Mouse (Mus musculus) intestine, embryonic 15.5 days (tissue): ENCODE measurements around the gene Abhd13. TPM values are rescaled to one million over a fixed set of nuclear protein-coding genes. Genes with fewer than 3 reads are reported as not detected.

ENCODE experiments used
- ATAC-seq: fragments of 200-750 bp; cut with Nextera tagmentation; 2 replicates; pipeline ENCODE4 v1.8.0; 2017; ENCODE audit warnings: moderate TSS enrichment, moderate library complexity
- H3K27ac ChIP-seq: fragments of 300-500 bp; sonication (generic); 2 replicates; pipeline ENCODE4 v1.5.1; 2015; ENCODE audit warnings: mild to moderate bottlenecking, inconsistent platforms
- H3K27me3 ChIP-seq: fragments of 300-500 bp; sonication (generic); replicated peaks from 2 replicates; pipeline ENCODE4 v1.6.1; 2015; ENCODE audit warnings: inconsistent platforms
- H3K36me3 ChIP-seq: fragments of 300-500 bp; sonication (generic); 2 replicates; pipeline ENCODE4 v1.6.1; 2015; ENCODE audit warnings: inconsistent platforms
- H3K4me1 ChIP-seq: fragments of 300-500 bp; sonication (generic); replicated peaks from 2 replicates; pipeline ENCODE4 v1.6.1; 2015; ENCODE audit warnings: inconsistent platforms
- H3K4me2 ChIP-seq: fragments of 300-500 bp; sonication (generic); replicated peaks from 2 replicates; pipeline ENCODE4 v1.6.1; 2015; ENCODE audit warnings: mild to moderate bottlenecking, inconsistent platforms
- H3K4me3 ChIP-seq: fragments of 300-500 bp; sonication (generic); replicated peaks from 2 replicates; pipeline ENCODE4 v1.5.1; 2015; ENCODE audit warnings: inconsistent platforms
- H3K9ac ChIP-seq: fragments of 300-500 bp; sonication (generic); 2 replicates; pipeline ENCODE4 v1.6.1; 2015; ENCODE audit warnings: inconsistent platforms
- H3K9me3 ChIP-seq: fragments of 300-500 bp; sonication (generic); 2 replicates; pipeline ENCODE4 v1.6.1; 2016; ENCODE audit warnings: inconsistent platforms
- WGBS: fragments of 180-500 bp; shearing (Covaris S2); methylation state at CpG from one replicate; pipeline ENCODE4 v1.1.7; 2015; 5-methylcytosine and 5-hydroxymethylcytosine counted together
- polyA plus RNA-seq: library from polyadenylated mRNA; unstranded; fragments of >200 nt; fragmentation: Nextera tagmentation; extraction: Ambion mirVana; gene quantifications from 2 replicates; pipeline ENCODE4 v1.2.1, GENCODE M21; 2015

Gene Abhd13
- polyA plus RNA-seq: 15.7 and 16.5 TPM in 2 replicates

DNA sequence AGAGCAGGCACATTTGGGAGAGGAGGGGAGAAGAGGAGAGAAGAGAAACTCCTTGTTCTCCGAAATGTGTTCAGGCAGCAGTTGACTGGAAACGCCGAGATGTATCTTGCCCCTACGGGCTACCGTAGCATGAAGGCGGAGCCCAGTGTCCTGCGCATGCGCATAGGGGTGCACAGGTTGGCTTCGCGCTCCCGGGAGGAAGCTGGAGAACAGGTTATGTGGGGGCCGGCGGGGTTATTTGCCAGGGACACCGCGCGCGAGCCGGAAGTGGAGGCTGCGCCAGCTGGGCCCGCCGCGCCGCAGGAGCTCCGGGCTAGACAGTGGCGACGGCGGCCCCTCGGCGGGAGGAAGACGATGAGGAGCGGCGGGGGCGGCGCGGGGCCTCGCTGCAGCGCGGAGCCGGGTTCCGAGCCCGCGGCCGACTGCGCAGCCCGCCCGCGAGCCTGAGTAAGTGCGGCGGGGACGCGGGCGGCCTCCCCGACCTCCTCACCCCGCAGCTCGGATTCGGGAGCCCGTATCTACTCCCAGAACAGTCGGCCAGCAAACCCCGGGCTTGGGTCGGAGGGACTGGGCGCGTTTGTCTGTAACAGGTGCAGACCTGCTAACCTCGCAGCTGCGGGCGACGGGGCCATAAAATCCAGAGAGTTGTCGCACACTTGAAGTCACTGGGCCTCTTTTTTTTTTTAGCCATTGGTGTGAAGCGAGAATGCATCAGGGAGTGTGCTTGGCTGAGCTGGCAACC, at the start of gene Abhd13, which contains the start of gene Lig4:
Gene Abhd13 (plus strand): TSS at position 135 of the 742 bp plus-strand sequence.
Gene Lig4 (minus strand): TSS at position 114 of the 742 bp plus-strand sequence.
- ATAC-seq: peak; percentile 81

DNA sequence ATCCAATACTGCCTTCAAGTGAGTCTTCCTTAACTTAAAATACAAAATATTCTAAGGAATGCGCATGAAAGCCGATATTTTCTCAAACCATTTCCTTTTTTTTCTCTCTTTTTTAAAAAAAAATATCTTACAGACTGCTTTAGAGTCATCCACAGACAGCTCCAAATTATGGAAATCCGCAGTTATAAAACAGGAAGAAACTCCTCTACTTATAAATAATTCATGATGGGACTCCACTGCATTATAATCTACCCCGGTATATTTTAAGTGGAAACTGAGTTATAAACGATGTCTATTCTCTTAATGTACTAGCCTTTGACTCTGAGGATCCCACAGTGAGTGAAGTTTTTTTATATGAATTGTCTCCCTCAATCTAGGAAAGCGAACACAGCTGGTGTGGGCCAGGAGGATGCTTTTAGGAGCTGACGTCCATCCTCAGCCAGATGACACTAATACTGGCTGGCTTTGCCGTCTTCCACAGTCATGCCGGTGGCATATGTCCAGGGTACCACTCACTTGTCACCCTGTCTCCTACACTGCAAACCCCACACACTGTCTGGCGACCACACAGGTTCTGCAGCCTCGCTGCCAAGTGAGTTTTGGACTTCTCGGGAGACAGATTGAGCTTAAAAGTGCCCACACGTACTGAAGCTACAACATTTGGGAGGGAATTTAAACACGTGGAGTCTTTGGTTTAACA, 47.6 kb upstream of the Abhd13 start:
- WGBS: 68% methylated on average over 14 of the region's 14 CpGs
- Histone ChIP-seq H3K27me3 (no peaks in the 10 kb centered on the region), H3K36me3 (no peaks in the 10 kb centered on the region), H3K27ac (no peak overlapping the region), H3K4me2 (no peak overlapping the region), H3K4me3 (no peak overlapping the region), H3K9ac (no peak overlapping the region), H3K4me1 (no peaks in the 10 kb centered on the region), H3K9me3 (no peaks in the 10 kb centered on the region)
- ATAC-seq: no peak

More for the DNA sequence above, at the start of gene Abhd13, which contains the start of gene Lig4:
- Histone ChIP-seq H3K36me3 (0 out of 2 replicates have a peak, but pooled peaks cover 1% of the 10 kb centered on the region), H3K27ac (peak within 1 kb of the TSS; percentile 88), H3K27me3 (no peaks in the 10 kb centered on the region), H3K4me3 (peak within 1 kb of the TSS; percentile 95), H3K4me2 (peak within 1 kb of the TSS; percentile 66), H3K9me3 (no peaks in the 10 kb centered on the region), H3K4me1 (peaks cover 14% of the 10 kb centered on the region; the same call in 1 of the 2 replicates), H3K9ac (peak within 1 kb of the TSS; percentile 80)
- WGBS: 0% methylated on average over 67 of the region's 68 CpGs

DNA sequence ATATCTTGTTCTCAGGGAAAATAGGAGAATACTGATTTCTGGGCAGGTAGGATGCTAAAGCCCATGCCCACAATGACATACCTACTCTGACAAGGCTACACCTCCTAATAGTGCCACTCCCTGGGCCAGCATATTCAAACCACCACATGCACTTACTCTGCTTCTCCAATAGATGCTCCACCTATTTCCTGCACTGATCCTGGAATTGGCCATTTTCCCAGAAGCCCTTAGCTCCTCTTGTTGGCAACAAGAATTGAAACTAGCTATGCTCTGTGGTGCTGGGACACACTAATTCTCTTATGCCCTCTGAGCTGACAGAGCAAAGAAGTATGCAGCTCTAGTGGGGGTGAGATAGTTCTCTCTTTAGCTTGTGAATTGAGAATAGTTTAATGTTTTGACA, 44.8 kb upstream of the Abhd13 start:
- no peak overlapping the region for H3K4me2 ChIP-seq
- no peak overlapping the region for H3K9ac ChIP-seq
- H3K4me1 ChIP-seq: no peaks in the 10 kb centered on the region
- H3K4me3 ChIP-seq: no peak overlapping the region
- no peak overlapping the region for H3K27ac ChIP-seq
- no peaks in the 10 kb centered on the region for H3K9me3 ChIP-seq
- ATAC-seq: no peak
- H3K27me3 ChIP-seq: no peaks in the 10 kb centered on the region
- H3K36me3 ChIP-seq: no peaks in the 10 kb centered on the region

DNA sequence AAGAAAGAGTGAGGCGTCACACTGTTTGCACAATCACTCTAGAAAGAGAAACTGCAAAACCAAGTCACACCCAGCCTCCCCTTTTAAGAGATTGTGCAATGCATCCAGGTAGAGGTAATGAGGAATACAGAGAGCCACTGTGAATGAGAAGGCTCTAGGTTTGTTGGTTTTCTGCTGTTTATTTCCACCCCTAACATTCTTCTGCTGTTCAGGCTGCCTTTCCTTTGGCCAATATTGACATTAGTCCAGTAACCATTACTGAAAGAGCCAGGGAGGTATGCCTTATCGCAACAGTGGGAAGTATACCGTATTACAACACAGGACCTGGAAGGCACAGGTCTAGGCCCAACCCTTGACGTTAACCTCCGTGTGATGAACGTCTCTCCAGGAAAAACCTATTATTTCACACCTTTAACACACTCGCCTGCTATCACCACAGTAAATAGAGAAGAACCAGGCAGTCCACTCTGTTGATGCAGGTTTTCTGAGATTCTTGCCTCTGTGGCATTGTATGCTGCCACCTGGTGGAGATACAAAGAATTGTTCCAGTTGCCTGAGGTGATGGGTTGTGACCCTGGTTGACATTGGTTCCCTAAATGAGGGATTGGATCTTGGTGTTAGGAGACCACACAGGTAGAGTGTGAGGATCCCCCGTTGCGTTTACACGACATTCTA, 42.5 kb upstream of the Abhd13 start:
- H3K9ac ChIP-seq: no peak overlapping the region
- ATAC-seq: peak; percentile 86
- H3K27me3 ChIP-seq: no peaks in the 10 kb centered on the region
- no peak overlapping the region for H3K4me2 ChIP-seq
- no peaks in the 10 kb centered on the region for H3K9me3 ChIP-seq
- no peak overlapping the region for H3K27ac ChIP-seq
- H3K4me3 ChIP-seq: no peak overlapping the region
- 27% methylated on average over 10 of the region's 10 CpGs for WGBS
- H3K4me1 ChIP-seq: no peaks in the 10 kb centered on the region
- no peaks in the 10 kb centered on the region for H3K36me3 ChIP-seq

- Histone ChIP-seq H3K27me3 (no peaks in the 10 kb centered on the region), H3K36me3 (no peaks in the 10 kb centered on the region), H3K27ac (no peak overlapping the region), H3K4me3 (no peak overlapping the region), H3K9ac (no peak overlapping the region), H3K4me1 (no peaks in the 10 kb centered on the region), H3K9me3 (no peaks in the 10 kb centered on the region), H3K4me2 (no peak overlapping the region)
- 69% methylated on average over 7 of the region's 7 CpGs for WGBS
- ATAC-seq: no peak
Observed at GRCm38 (mm10) chr8:9935574-9935973, 41.9 kb upstream of the Abhd13 start.

- Histone ChIP-seq H3K27me3 (no peaks in the 10 kb centered on the region), H3K36me3 (no peaks in the 10 kb centered on the region), H3K4me1 (no peaks in the 10 kb centered on the region), H3K9me3 (no peaks in the 10 kb centered on the region), H3K27ac (no peak overlapping the region), H3K4me2 (no peak overlapping the region), H3K9ac (no peak overlapping the region), H3K4me3 (no peak overlapping the region)
- no peak for ATAC-seq
- WGBS: 58% methylated on average over 10 of the region's 10 CpGs
Observed at GRCm38 (mm10) chr8:9949134-9949890, 28.2 kb upstream of the Abhd13 start.

DNA sequence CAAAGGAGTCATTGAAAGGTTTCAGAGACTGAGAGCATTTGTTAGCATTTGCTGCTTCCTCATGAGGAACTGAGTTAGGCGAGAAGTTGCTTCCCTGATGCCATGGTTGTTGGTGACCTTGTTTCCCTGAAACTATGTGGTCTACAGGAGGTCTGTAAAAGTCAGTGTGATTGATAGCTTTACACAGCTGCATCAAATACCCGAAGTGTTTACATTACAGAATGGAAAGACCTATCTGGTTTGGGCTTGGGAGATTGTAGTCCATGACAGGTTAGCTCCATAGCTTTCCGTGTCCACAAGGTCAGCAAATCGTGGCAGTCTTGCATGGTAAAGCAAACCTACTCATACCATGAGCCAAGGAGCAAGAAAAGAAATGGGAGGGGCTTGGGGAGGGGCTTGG, 19.2 kb upstream of the Abhd13 start:
- no peaks in the 10 kb centered on the region for H3K9me3 ChIP-seq
- H3K4me1 ChIP-seq: no peaks in the 10 kb centered on the region
- no peaks in the 10 kb centered on the region for H3K36me3 ChIP-seq
- WGBS: 45% methylated on average over 4 of the region's 4 CpGs
- no peak for ATAC-seq
- no peak overlapping the region for H3K9ac ChIP-seq
- no peak overlapping the region for H3K4me2 ChIP-seq
- H3K27me3 ChIP-seq: no peaks in the 10 kb centered on the region
- no peak overlapping the region for H3K4me3 ChIP-seq
- H3K27ac ChIP-seq: no peak overlapping the region

GRCm38 (mm10) chr8:9959919-9960318, 17.6 kb upstream of the Abhd13 start:
- Histone ChIP-seq H3K9ac (no peak overlapping the region), H3K36me3 (no peaks in the 10 kb centered on the region), H3K27me3 (no peaks in the 10 kb centered on the region), H3K27ac (no peak overlapping the region), H3K4me2 (no peak overlapping the region), H3K4me3 (no peak overlapping the region), H3K4me1 (no peaks in the 10 kb centered on the region), H3K9me3 (no peaks in the 10 kb centered on the region)
- WGBS: 88% methylated on average over 2 of the region's 2 CpGs
- ATAC-seq: no peak

DNA sequence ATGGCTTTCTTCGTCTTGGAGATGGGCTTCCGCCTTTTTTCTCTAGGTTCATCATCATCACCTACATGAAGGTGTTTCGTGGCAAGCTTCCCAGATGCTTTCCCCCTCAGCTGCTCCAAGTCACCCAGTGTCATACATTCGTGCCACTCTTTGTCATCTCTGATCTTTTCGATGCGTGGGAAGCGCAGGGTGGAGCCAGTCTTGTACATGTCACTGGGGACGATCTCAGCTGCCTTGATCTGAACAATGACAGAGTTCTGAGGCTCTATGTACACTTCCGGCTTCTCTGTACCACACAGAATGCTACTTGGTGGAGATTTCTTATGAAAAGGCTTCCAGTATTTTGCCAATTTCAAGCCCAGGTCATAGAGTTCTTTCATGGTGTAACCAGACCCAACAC, 5.6 kb upstream of the Abhd13 start:
- H3K27me3 ChIP-seq: no peaks in the 10 kb centered on the region
- no peak overlapping the region for H3K4me2 ChIP-seq
- H3K9me3 ChIP-seq: no peaks in the 10 kb centered on the region
- no peak overlapping the region for H3K27ac ChIP-seq
- peaks cover 2% of the 10 kb centered on the region; the same call in 1 of the 2 replicates for H3K4me1 ChIP-seq
- 92% methylated on average over 9 of the region's 9 CpGs for WGBS
- H3K4me3 ChIP-seq: no peak overlapping the region
- peaks cover 8% of the 10 kb centered on the region; the same call in 1 of the 2 replicates for H3K36me3 ChIP-seq
- ATAC-seq: no peak
- no peak overlapping the region for H3K9ac ChIP-seq

DNA sequence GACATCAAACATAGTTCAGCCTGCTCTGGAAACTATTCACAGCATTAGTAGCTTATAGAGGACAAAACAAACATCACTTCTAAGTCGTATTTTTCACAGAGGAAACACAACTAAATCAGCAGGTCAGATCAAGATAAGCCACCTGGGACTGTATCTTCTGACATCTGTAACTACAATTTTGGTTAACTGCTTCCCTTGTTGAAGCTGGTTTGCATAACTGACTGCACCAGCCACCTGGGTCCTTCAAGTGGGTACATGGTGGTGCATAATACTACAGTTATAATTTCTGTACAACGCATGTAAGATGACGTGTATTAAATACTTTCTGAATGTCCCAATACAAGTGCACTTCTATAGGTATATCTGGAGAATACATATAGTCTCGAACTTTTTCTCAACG, 2.2 kb upstream of the Abhd13 start:
- no peak overlapping the region for H3K27ac ChIP-seq
- H3K4me2 ChIP-seq: peak overlapping the region; percentile 62
- H3K4me1 ChIP-seq: peaks cover 14% of the 10 kb centered on the region; the same call in 1 of the 2 replicates
- H3K9me3 ChIP-seq: no peaks in the 10 kb centered on the region
- 34% methylated on average over 5 of the region's 5 CpGs for WGBS
- peak overlapping the region; percentile 56 for H3K4me3 ChIP-seq
- peaks cover 8% of the 10 kb centered on the region; the same call in 1 of the 2 replicates for H3K36me3 ChIP-seq
- ATAC-seq: no peak
- no peaks in the 10 kb centered on the region for H3K27me3 ChIP-seq
- no peak overlapping the region; the same call in 1 of the 2 replicates for H3K9ac ChIP-seq

DNA sequence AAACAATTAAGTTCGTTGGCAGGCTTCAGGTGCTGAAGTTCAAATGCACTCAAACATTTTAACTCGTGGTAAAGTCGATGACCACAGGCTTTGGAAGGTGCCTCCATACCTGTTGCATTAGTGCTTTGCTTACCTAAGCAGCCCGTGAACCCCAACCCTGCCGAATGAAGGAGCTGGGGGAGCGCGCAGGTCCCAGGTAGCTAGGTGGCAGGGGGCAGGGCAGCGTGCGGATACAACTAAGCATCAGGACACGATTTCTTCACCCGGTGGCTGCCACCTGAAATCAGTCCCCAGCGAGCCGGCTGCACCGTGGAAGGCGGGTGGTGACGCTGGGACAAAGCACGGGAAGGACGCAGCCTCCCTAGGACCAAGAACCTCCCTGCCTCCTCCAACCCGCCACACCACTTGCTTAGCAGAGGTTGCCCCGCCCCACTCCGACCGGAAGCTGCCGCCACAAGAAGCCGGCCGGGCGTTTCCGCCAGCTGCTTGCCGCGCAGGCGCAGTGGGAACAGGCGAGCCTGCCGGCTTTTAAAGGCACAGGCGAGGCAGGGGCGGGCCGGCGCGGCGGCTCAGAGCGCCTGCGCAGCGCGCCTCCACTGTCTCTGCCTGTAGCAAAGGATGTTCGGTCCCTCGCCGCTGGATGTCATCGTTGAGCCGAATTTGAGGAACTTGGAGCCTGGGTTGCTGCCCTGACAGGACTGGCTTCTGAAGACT, 1.5 kb upstream of the Abhd13 start:
- peaks cover 8% of the 10 kb centered on the region; the same call in 1 of the 2 replicates for H3K36me3 ChIP-seq
- 0 out of 2 replicates have a peak overlapping the region, but pooled peaks have one; percentile 4 for H3K27ac ChIP-seq
- peak overlapping the region; percentile 66 for H3K4me2 ChIP-seq
- peaks cover 14% of the 10 kb centered on the region; the same call in 1 of the 2 replicates for H3K4me1 ChIP-seq
- peak overlapping the region; percentile 52 for H3K9ac ChIP-seq
- H3K27me3 ChIP-seq: no peaks in the 10 kb centered on the region
- under 1% methylated on average over 47 of the region's 47 CpGs for WGBS
- no peaks in the 10 kb centered on the region for H3K9me3 ChIP-seq
- H3K4me3 ChIP-seq: peak overlapping the region; percentile 56
- ATAC-seq: peak; percentile 96
